Mouse (Mus musculus) small intestine, adult 2 months (tissue): Measurements from ENCODE around the gene Hpn. TPM values are rescaled to one million over a fixed set of nuclear protein-coding genes. Genes with fewer than 3 reads are reported as not detected.
A peak's percentile ranks its signal among the peaks of the same experiment; 100 is the strongest.

Experiments used
- H3K27ac ChIP-seq: fragments of 200-500 bp; 2 replicates; pipeline ENCODE4 v1.5.1; 2012; ENCODE audit warnings: low read depth, low read length, control low read depth, inconsistent platforms; ENCODE audit not compliant: insufficient read depth
- H3K27me3 ChIP-seq: fragments of 200-500 bp; 2 replicates; pipeline ENCODE4 v1.6.1; 2012; ENCODE audit warnings: mild to moderate bottlenecking, moderate library complexity, low read length, inconsistent platforms; ENCODE audit not compliant: control insufficient read depth, insufficient read depth
- H3K36me3 ChIP-seq: fragments of 200-500 bp; 2 replicates; pipeline ENCODE4 v1.6.1; 2012; ENCODE audit warnings: mild to moderate bottlenecking, low read length, control low read depth, inconsistent platforms; ENCODE audit not compliant: control insufficient read depth, insufficient read depth
- H3K4me1 ChIP-seq: fragments of 200-500 bp; 2 replicates; pipeline ENCODE4 v1.6.1; 2012; ENCODE audit warnings: low read length, inconsistent platforms, mixed read lengths; ENCODE audit not compliant: control insufficient read depth, insufficient read depth, insufficient read length
- H3K4me3 ChIP-seq: fragments of 200-500 bp; 2 replicates; pipeline ENCODE4 v1.5.1; 2012; ENCODE audit warnings: low read depth, mild to moderate bottlenecking, control low read depth, inconsistent platforms, low read length, moderate library complexity
- CTCF ChIP-seq: fragments of 200-500 bp; IDR thresholded peaks from 2 replicates; pipeline ENCODE4 v1.5.1; 2012; ENCODE audit warnings: low read depth, mild to moderate bottlenecking, control low read depth, inconsistent platforms, low read length, moderate library complexity, mixed read lengths; ENCODE audit not compliant: insufficient replicate concordance, insufficient read length; ENCODE audit errors: extremely low read depth
- POLR2A ChIP-seq: fragments of 200-500 bp; IDR thresholded peaks from 2 replicates; pipeline ENCODE4 v1.6.1; 2012; ENCODE audit warnings: low read depth, mild to moderate bottlenecking, control low read depth, inconsistent platforms, low read length, moderate library complexity
- WGBS: fragments of 180-500 bp; shearing (Covaris S2); methylation state at CpG from one replicate; pipeline ENCODE4 v1.1.7; 2018; 5-methylcytosine and 5-hydroxymethylcytosine counted together
- polyA plus RNA-seq: library from polyadenylated mRNA; depleted of rRNA; stranded (reverse); fragments of >200 nt; gene quantifications from 2 replicates; pipeline ENCODE4 v1.2.3, GENCODE M21; 2012

Gene Hpn
- polyA plus RNA-seq, 1 experiment = 4.2 TPM

- Histone ChIP-seq H3K27me3 (no peaks in the 10 kb centered on the region), H3K4me3 (no peak overlapping the region), H3K4me1 (no peaks in the 10 kb centered on the region; the same call in 1 of the 2 replicates), H3K36me3 (peaks cover 18% of the 10 kb centered on the region; the same call in 1 of the 2 replicates), H3K27ac (no peak overlapping the region)
- TF ChIP-seq POLR2A (no peak), CTCF (no peak)
- WGBS = 81% methylated on average over 4 of the region's 4 CpGs
These were observed 25.2 kb upstream of the Hpn start for GRCm38 (mm10) chr7:31140302-31140701.

GRCm38 (mm10) chr7:31139765-31140164 lies 24.7 kb upstream of the Hpn start:
- WGBS = 53% methylated on average over 5 of the region's 5 CpGs
- Histone ChIP-seq H3K27me3 (no peaks in the 10 kb centered on the region), H3K36me3 (peaks cover 19% of the 10 kb centered on the region; the same call in 1 of the 2 replicates), H3K4me1 (no peaks in the 10 kb centered on the region; the same call in 1 of the 2 replicates), H3K27ac (no peak overlapping the region), H3K4me3 (no peak overlapping the region)
- TF ChIP-seq POLR2A (no peak), CTCF (peak; percentile 73; the same call in 1 of the 2 replicates)

DNA sequence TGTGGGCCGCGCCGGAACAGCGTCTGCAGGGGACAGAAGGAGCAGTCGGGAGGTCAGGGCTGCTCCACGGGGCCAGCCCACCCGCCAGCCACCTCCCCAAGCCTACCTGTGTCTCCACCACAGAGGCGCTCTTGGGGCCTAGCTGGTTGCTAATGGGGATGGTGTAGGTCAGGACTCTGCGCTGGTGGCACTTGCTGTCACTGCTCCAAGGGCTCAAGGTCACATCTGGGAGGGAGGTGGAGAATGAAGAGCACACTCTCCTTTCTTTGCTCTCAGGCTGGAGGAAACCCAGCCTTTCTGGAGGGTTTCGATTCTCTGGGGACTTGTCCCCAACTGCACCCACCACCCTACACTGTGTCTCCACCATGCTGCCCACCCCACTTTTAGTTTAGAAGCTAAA lies 20.6 kb upstream of the Hpn start:
- WGBS = 94% methylated on average over 10 of the region's 10 CpGs
- peaks cover 21% of the 10 kb centered on the region; the same call in 1 of the 2 replicates for H3K36me3 ChIP-seq
- no peak overlapping the region for H3K27ac ChIP-seq
- TF ChIP-seq CTCF (no peak), POLR2A (no peak)
- no peaks in the 10 kb centered on the region for H3K4me1 ChIP-seq
- no peaks in the 10 kb centered on the region for H3K27me3 ChIP-seq
- no peak overlapping the region for H3K4me3 ChIP-seq

GRCm38 (mm10) chr7:31131866-31132265 lies 16.8 kb upstream of the Hpn start:
- TF ChIP-seq POLR2A = no peak
- no peak for TF ChIP-seq CTCF
- H3K36me3 ChIP-seq = peaks cover 14% of the 10 kb centered on the region; the same call in 1 of the 2 replicates
- WGBS = 82% methylated on average over 4 of the region's 4 CpGs

GRCm38 (mm10) chr7:31130841-31131240 lies 15.8 kb upstream of the Hpn start:
- Histone ChIP-seq H3K27me3 (peaks cover 12% of the 10 kb centered on the region), H3K27ac (no peak overlapping the region), H3K4me1 (peaks cover 4% of the 10 kb centered on the region; the same call in 1 of the 2 replicates), H3K4me3 (no peak overlapping the region), H3K36me3 (peaks cover 14% of the 10 kb centered on the region; the same call in 1 of the 2 replicates)
- TF ChIP-seq POLR2A (no peak), CTCF (peak; percentile 76; the same call in 1 of the 2 replicates)
- WGBS = 44% methylated on average over 4 of the region's 4 CpGs

More at GRCm38 (mm10) chr7:31131866-31132265, 16.8 kb upstream of the Hpn start:
- Histone ChIP-seq H3K27ac (no peak overlapping the region), H3K4me3 (no peak overlapping the region), H3K4me1 (0 out of 2 replicates have a peak, but pooled peaks cover 2% of the 10 kb centered on the region), H3K27me3 (0 out of 2 replicates have a peak, but pooled peaks cover 2% of the 10 kb centered on the region)

- H3K27me3 ChIP-seq = peaks cover 15% of the 10 kb centered on the region
- no peak overlapping the region for H3K27ac ChIP-seq
- WGBS = 90% methylated on average over 7 of the region's 7 CpGs
- peaks cover 4% of the 10 kb centered on the region; the same call in 1 of the 2 replicates for H3K4me1 ChIP-seq
- no peak overlapping the region for H3K4me3 ChIP-seq
- TF ChIP-seq POLR2A (no peak), CTCF (no peak)
- H3K36me3 ChIP-seq = peaks cover 8% of the 10 kb centered on the region; the same call in 1 of the 2 replicates
These were observed 15.1 kb upstream of the Hpn start for GRCm38 (mm10) chr7:31130197-31130596.

GRCm38 (mm10) chr7:31128157-31128705 lies 13.1 kb upstream of the Hpn start:
- WGBS = 60% methylated on average over 9 of the region's 9 CpGs
- TF ChIP-seq CTCF = no peak
- TF ChIP-seq POLR2A = no peak
- Histone ChIP-seq H3K27me3 (peaks cover 18% of the 10 kb centered on the region), H3K4me3 (no peak overlapping the region), H3K36me3 (peaks cover 2% of the 10 kb centered on the region; the same call in 1 of the 2 replicates), H3K4me1 (peaks cover 4% of the 10 kb centered on the region; the same call in 1 of the 2 replicates), H3K27ac (no peak overlapping the region)
